Mouse (Mus musculus) bone marrow, adult 2 months (tissue): Measurements from ENCODE around the gene Cacna1g.

Experiments
- CTCF ChIP-seq: fragments of 200-500 bp; IDR thresholded peaks from 2 replicates; pipeline ENCODE4 v1.5.1; 2011; ENCODE audit warnings: low read length, control low read depth; ENCODE audit not compliant: control insufficient read depth, insufficient read depth
- POLR2A ChIP-seq: fragments of 200-500 bp; IDR thresholded peaks from 2 replicates; pipeline ENCODE4 v1.6.1; 2011; ENCODE audit warnings: low read depth, mild to moderate bottlenecking, control low read depth, low read length, borderline replicate concordance; ENCODE audit not compliant: control insufficient read depth

GRCm38 (mm10) chr11:94508976-94509375, 35.0 kb upstream of the Cacna1g start:
- no peak for TF ChIP-seq POLR2A
- no peak for TF ChIP-seq CTCF
